Mouse (Mus musculus): Measurements from ENCODE around the gene Cox5a. TPM values are rescaled to one million over a fixed set of nuclear protein-coding genes. Genes with fewer than 3 reads are reported as not detected.
A peak's percentile ranks its signal among the peaks of the same experiment; 100 is the strongest.

Cox5a gene
- total and polyA plus RNA-seq, 3 experiments: 106 to 455 (median 129) TPM

- peaks cover 34% of the 10 kb centered on the region for H3K4me1 ChIP-seq (ENCODE audit: insufficient read depth, low read depth, low read length)
- H3K4me3 ChIP-seq (ENCODE audit: low read depth, low read length): no peak overlapping the region
- no peak for DNase-seq (ENCODE audit: low spot score)
- no peak for TF ChIP-seq CTCF (IDR thresholded peaks at IDR 0.05; ENCODE audit: low read depth, low read length)
- no peak for TF ChIP-seq POLR2AphosphoS5 (IDR thresholded peaks at IDR 0.05; ENCODE audit: insufficient replicate concordance, low read depth, low read length)
- TF ChIP-seq TAL1 (conservative IDR thresholded peaks at IDR 0.05; ENCODE audit: low read depth, low read length): no peak
- no peak for TF ChIP-seq GATA2 (IDR thresholded peaks at IDR 0.05; ENCODE audit: borderline replicate concordance, low read depth, low read length)
- no peak for TF ChIP-seq GATA1 (IDR thresholded peaks at IDR 0.05; ENCODE audit: borderline replicate concordance, low read length)
- ATAC-seq (ENCODE audit: extremely low read depth, insufficient number of reproducible peaks, low FRiP score, poor library complexity, severe bottlenecking): no peak
- no peaks in the 10 kb centered on the region for H3K9me3 ChIP-seq (replicated peaks)
- H3K27me3 ChIP-seq (ENCODE audit: insufficient read depth, low read length): peaks cover 2% of the 10 kb centered on the region; the same call in 1 of the 2 replicates
- H3K36me3 ChIP-seq (replicated peaks): peaks cover 12% of the 10 kb centered on the region
Measured at GRCm38 (mm10) chr9:57554753-57555152, 33.7 kb downstream of the Cox5a start.

- peaks cover 4% of the 10 kb centered on the region for H3K36me3 ChIP-seq (replicated peaks)
- H3K27me3 ChIP-seq (ENCODE audit: insufficient read depth, low read length): peaks cover 2% of the 10 kb centered on the region; the same call in 1 of the 2 replicates
- H3K4me1 ChIP-seq (ENCODE audit: insufficient read depth, low read depth, low read length): peaks cover 41% of the 10 kb centered on the region
- no peak for DNase-seq (ENCODE audit: low spot score)
- no peaks in the 10 kb centered on the region for H3K9me3 ChIP-seq (replicated peaks)
- no peak for ATAC-seq (ENCODE audit: extremely low read depth, insufficient number of reproducible peaks, low FRiP score, poor library complexity, severe bottlenecking)
- H3K4me3 ChIP-seq (ENCODE audit: low read depth, low read length): no peak overlapping the region
- no peak for TF ChIP-seq POLR2AphosphoS5 (IDR thresholded peaks at IDR 0.05; ENCODE audit: insufficient replicate concordance, low read depth, low read length)
- TF ChIP-seq CTCF (IDR thresholded peaks at IDR 0.05; ENCODE audit: low read depth, low read length): no peak
- TF ChIP-seq GATA1 (IDR thresholded peaks at IDR 0.05; ENCODE audit: borderline replicate concordance, low read length): no peak
- no peak for TF ChIP-seq TAL1 (conservative IDR thresholded peaks at IDR 0.05; ENCODE audit: low read depth, low read length)
- TF ChIP-seq GATA2 (IDR thresholded peaks at IDR 0.05; ENCODE audit: borderline replicate concordance, low read depth, low read length): no peak
Measured at GRCm38 (mm10) chr9:57557215-57557614, 36.1 kb downstream of the Cox5a start.

GRCm38 (mm10) chr9:57558625-57559024 is 37.6 kb downstream of the Cox5a start:
- DNase-seq (ENCODE audit: low spot score): no peak
- Histone ChIP-seq H3K27me3 (ENCODE audit: insufficient read depth, low read length) (no peaks in the 10 kb centered on the region), H3K4me3 (ENCODE audit: low read depth, low read length) (no peak overlapping the region), H3K4me1 (ENCODE audit: insufficient read depth, low read depth, low read length) (peaks cover 38% of the 10 kb centered on the region), H3K9me3 (replicated peaks) (no peaks in the 10 kb centered on the region), H3K36me3 (replicated peaks) (peaks cover 13% of the 10 kb centered on the region)
- no peak for TF ChIP-seq GATA1 (IDR thresholded peaks at IDR 0.05; ENCODE audit: borderline replicate concordance, low read length)
- no peak for TF ChIP-seq GATA2 (IDR thresholded peaks at IDR 0.05; ENCODE audit: borderline replicate concordance, low read depth, low read length)
- TF ChIP-seq CTCF (IDR thresholded peaks at IDR 0.05; ENCODE audit: low read depth, low read length): no peak
- no peak for TF ChIP-seq POLR2AphosphoS5 (IDR thresholded peaks at IDR 0.05; ENCODE audit: insufficient replicate concordance, low read depth, low read length)
- no peak for TF ChIP-seq TAL1 (conservative IDR thresholded peaks at IDR 0.05; ENCODE audit: low read depth, low read length)
- no peak for ATAC-seq (ENCODE audit: extremely low read depth, insufficient number of reproducible peaks, low FRiP score, poor library complexity, severe bottlenecking)

GRCm38 (mm10) chr9:57559568-57559967 is 38.5 kb downstream of the Cox5a start:
- DNase-seq (ENCODE audit: low spot score) (no peak), ATAC-seq (ENCODE audit: extremely low read depth, insufficient number of reproducible peaks, low FRiP score, poor library complexity, severe bottlenecking) (no peak)
- no peaks in the 10 kb centered on the region for H3K27me3 ChIP-seq (ENCODE audit: insufficient read depth, low read length)
- TF ChIP-seq TAL1 (conservative IDR thresholded peaks at IDR 0.05; ENCODE audit: low read depth, low read length) (no peak), GATA1 (IDR thresholded peaks at IDR 0.05; ENCODE audit: borderline replicate concordance, low read length) (no peak), GATA2 (IDR thresholded peaks at IDR 0.05; ENCODE audit: borderline replicate concordance, low read depth, low read length) (no peak), POLR2AphosphoS5 (IDR thresholded peaks at IDR 0.05; ENCODE audit: insufficient replicate concordance, low read depth, low read length) (no peak), CTCF (IDR thresholded peaks at IDR 0.05; ENCODE audit: low read depth, low read length) (no peak)
- peaks cover 32% of the 10 kb centered on the region for H3K4me1 ChIP-seq (ENCODE audit: insufficient read depth, low read depth, low read length)
- H3K36me3 ChIP-seq (replicated peaks): peaks cover 16% of the 10 kb centered on the region
- no peaks in the 10 kb centered on the region for H3K9me3 ChIP-seq (replicated peaks)
- H3K4me3 ChIP-seq (ENCODE audit: low read depth, low read length): no peak overlapping the region

- Histone ChIP-seq H3K4me1 (ENCODE audit: insufficient read depth, low read depth, low read length) (peaks cover 35% of the 10 kb centered on the region), H3K4me3 (ENCODE audit: low read depth, low read length) (peak overlapping the region; percentile 77)
- no peak for ATAC-seq (ENCODE audit: extremely low read depth, insufficient number of reproducible peaks, low FRiP score, poor library complexity, severe bottlenecking)
Measured at GRCm38 (mm10) chr9:57560263-57560662, 39.2 kb downstream of the Cox5a start.

GRCm38 (mm10) chr9:57560861-57561710 is 40.0 kb downstream of the Cox5a start, which contains the start of gene Scamp2:
Gene Scamp2 (plus strand): TSS chr9:57560943.
- no peaks in the 10 kb centered on the region for H3K27me3 ChIP-seq (ENCODE audit: insufficient read depth, low read length)
- DNase-seq (ENCODE audit: low spot score): peak; percentile 98
- H3K36me3 ChIP-seq (replicated peaks): peaks cover 28% of the 10 kb centered on the region
- H3K4me1 ChIP-seq (ENCODE audit: insufficient read depth, low read depth, low read length): peaks cover 37% of the 10 kb centered on the region
- no peaks in the 10 kb centered on the region for H3K9me3 ChIP-seq (replicated peaks)
- TF ChIP-seq GATA1 (IDR thresholded peaks at IDR 0.05; ENCODE audit: borderline replicate concordance, low read length): no peak
- no peak for TF ChIP-seq POLR2AphosphoS5 (IDR thresholded peaks at IDR 0.05; ENCODE audit: insufficient replicate concordance, low read depth, low read length)
- no peak for TF ChIP-seq CTCF (IDR thresholded peaks at IDR 0.05; ENCODE audit: low read depth, low read length)
- TF ChIP-seq TAL1 (conservative IDR thresholded peaks at IDR 0.05; ENCODE audit: low read depth, low read length): no peak
- no peak for TF ChIP-seq GATA2 (IDR thresholded peaks at IDR 0.05; ENCODE audit: borderline replicate concordance, low read depth, low read length)
- peak; percentile 92 for ATAC-seq (ENCODE audit: extremely low read depth, insufficient number of reproducible peaks, low FRiP score, poor library complexity, severe bottlenecking)
- H3K4me3 ChIP-seq (ENCODE audit: low read depth, low read length): peak within 1 kb of the TSS; percentile 77

More at GRCm38 (mm10) chr9:57560263-57560662, 39.2 kb downstream of the Cox5a start:
- Histone ChIP-seq H3K27me3 (ENCODE audit: insufficient read depth, low read length) (no peaks in the 10 kb centered on the region), H3K36me3 (replicated peaks) (peaks cover 20% of the 10 kb centered on the region), H3K9me3 (replicated peaks) (no peaks in the 10 kb centered on the region)
- DNase-seq (ENCODE audit: low spot score): no peak
- TF ChIP-seq POLR2AphosphoS5 (IDR thresholded peaks at IDR 0.05; ENCODE audit: insufficient replicate concordance, low read depth, low read length) (no peak), GATA1 (IDR thresholded peaks at IDR 0.05; ENCODE audit: borderline replicate concordance, low read length) (no peak), CTCF (IDR thresholded peaks at IDR 0.05; ENCODE audit: low read depth, low read length) (no peak), TAL1 (conservative IDR thresholded peaks at IDR 0.05; ENCODE audit: low read depth, low read length) (no peak), GATA2 (IDR thresholded peaks at IDR 0.05; ENCODE audit: borderline replicate concordance, low read depth, low read length) (no peak)
